Mouse (Mus musculus) forelimb bud, embryonic 11.5 days (tissue): ENCODE measurements at regions not wholly inside any gene's neighbourhood (a gene's known extent, or its start where the extent isn't known, plus 50 kb on each side); places are given as distances from the start of the nearest gene placed in this dataset.
"Not testable (repeated sequence)": the region's sequence is repeated elsewhere in the genome, so short reads cannot be mapped to it uniquely, and the experiment has no call there.

ENCODE experiments used
- DNase-seq: peaks from one replicate; pipeline ENCODE4 v3.0.0-alpha.2; 2012; ENCODE audit warnings: low read depth, low spot score

- DNase-seq: no peak
Measured at GRCm38 (mm10) chr2:107117564-107117963, 58.1 kb upstream of the Fshb start.

- no peak for DNase-seq
Measured at GRCm38 (mm10) chr2:107118711-107119474, 59.4 kb upstream of the Fshb start.

- DNase-seq: no peak
Measured at GRCm38 (mm10) chr2:107119697-107120096, 60.2 kb upstream of the Fshb start.

GRCm38 (mm10) chr2:107133186-107133585, 73.7 kb upstream of the Fshb start:
- DNase-seq: no peak

DNA sequence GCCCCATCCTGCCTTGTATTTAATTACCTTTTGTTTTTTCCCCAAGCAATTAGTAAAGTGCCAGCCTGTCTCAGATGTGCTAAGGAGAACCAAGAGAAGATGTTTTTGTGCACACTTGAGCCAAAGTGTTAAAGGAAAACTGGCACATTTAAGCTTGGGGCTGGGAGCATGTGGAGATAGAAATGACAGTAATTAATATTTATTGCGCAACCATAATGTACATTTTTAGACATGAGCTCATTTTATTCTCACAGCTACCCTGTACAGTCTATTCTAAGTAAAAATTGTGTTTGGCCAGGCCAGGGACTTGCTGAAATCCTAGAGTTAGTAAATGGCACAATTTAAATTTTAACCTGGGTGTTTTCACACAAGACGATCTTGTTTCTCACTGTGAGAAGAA, 89.9 kb upstream of the Fshb start:
- DNase-seq: no peak

DNA sequence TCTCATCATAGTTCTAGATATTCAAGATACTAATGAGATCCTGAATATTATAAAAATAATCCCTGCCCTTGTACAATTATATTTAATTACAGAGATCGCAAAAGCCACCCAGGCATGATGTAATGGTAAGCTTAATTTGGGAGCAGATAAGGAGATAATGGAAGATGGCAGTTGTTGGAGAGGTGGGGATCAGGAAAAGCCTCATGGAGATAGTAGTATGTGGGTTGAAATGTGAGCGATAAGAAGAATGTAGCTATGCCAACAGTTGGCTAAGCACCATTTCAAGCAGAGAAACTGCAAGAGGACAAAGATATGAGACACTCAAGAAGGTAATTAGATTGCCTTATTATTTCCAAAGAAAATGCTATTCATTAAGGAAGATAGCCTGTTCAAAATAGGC, 90.4 kb upstream of the Fshb start:
- no peak for DNase-seq

- DNase-seq: no peak
Measured at GRCm38 (mm10) chr2:107150373-107150772, 90.9 kb upstream of the Fshb start.

- DNase-seq: no peak
Measured at GRCm38 (mm10) chr2:107151878-107152277, 92.4 kb upstream of the Fshb start.

- not testable (repeated sequence) for DNase-seq
Measured at GRCm38 (mm10) chr2:107158836-107159402, 99.5 kb upstream of the Fshb start.

DNA sequence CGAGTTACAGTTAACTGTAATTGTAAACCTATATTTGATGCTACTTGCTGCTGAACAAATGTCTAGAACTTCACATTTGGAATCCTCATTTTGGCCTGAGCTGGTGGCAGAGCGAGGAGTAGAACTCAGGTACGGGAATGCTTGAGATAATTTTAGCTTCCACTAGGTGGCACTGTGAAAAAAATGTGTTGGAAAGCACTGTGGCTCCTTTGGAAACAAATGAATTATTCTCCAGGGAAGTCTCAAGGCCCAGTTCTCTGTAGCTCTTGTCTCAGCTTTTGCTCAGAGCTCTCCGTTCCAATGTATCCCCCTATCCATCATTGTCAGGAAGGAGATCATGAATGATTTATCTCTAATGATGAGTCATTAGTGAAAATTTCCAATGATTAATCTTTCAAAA, 114.7 kb upstream of the Kcna4 start:
- peak; percentile 21 for DNase-seq

DNA sequence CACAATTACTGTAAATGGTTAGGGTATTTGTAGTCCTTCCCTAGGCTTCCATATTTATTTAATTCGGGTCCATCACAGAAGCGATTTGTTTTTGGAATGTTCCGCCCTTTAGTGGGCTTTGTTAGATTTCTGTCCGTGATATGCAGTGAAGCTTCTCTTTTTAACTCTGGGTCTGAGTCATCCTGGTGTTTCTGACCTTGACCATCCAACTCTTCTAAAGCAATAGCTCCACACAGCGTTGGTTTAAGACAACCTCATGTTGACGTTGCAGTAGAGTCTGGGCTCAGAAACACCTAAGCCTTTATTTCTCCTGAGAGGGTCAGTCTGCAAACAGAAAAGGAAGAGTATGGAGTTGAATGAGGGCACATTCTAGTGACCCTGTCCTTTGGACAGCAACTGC, 107.4 kb upstream of the Kcna4 start:
- no peak for DNase-seq

- DNase-seq: no peak
Measured at GRCm38 (mm10) chr2:107184864-107185263, 105.6 kb upstream of the Kcna4 start.

- no peak for DNase-seq
Measured at GRCm38 (mm10) chr2:107201856-107202473, 88.5 kb upstream of the Kcna4 start.

DNA sequence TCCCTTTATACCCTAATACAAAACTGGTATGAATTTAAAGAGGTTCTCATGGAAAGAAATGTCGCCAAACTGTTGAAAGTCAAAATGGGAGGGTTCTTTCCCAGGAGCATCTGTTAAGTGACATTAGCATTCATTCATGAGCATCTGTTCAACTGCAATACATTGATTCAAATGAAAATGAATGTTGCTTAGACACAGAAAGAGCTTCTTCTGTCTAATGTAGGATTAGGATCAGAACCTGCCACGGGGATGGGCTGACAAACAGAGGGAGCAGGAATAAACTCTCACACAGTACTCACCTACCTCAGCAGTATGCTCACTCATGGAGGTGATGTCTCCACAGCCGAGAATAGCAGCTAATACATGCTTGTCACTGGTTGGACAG, 88.0 kb upstream of the Kcna4 start:
- DNase-seq: no peak

GRCm38 (mm10) chr2:107221544-107221943, 68.9 kb upstream of the Kcna4 start:
- DNase-seq: no peak

- DNase-seq: no peak
Measured at GRCm38 (mm10) chr2:107224679-107225078, 65.8 kb upstream of the Kcna4 start.

- DNase-seq: no peak
Measured at GRCm38 (mm10) chr2:107227486-107227885, 63.0 kb upstream of the Kcna4 start.

DNA sequence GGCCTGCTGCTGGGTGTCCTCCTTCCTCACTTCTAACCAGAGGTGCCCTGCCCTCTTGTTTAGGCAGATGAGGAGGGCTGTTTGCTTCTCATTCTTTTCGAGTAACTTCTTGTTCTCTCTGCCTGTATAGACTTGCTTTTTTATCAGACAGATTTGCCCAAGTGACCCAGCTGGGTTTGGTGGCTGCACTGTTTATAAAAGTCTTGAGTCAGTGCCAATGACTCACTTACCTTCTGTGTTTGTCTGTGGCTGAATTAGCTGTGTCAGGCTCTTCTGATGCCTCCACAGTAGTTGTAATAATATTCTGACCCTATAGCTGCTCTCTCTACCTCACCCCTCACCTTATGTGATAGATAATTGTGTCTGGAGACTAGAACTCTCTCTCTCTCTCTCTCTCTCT, 62.2 kb upstream of the Kcna4 start:
- no peak for DNase-seq

DNA sequence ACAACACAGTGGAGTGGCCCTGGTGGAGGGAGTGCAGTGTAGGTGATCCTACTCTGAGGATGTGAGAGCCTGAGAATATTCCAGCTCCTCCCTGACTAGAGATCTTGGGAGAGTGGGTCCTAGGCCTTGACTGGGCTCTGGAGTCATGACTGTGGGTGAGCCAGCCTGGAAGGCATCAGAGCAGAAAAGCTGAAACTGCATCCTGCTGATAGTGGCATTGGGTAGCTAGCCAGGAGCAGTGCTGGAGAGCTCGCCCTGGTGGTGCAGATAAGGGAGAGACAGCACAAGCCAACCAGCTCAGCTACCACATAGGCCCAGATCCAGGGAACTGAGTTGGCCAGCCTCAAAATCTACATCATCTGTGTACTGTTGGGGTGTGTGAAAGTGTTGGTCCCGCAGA, 58.8 kb upstream of the Kcna4 start:
- DNase-seq: no peak

DNA sequence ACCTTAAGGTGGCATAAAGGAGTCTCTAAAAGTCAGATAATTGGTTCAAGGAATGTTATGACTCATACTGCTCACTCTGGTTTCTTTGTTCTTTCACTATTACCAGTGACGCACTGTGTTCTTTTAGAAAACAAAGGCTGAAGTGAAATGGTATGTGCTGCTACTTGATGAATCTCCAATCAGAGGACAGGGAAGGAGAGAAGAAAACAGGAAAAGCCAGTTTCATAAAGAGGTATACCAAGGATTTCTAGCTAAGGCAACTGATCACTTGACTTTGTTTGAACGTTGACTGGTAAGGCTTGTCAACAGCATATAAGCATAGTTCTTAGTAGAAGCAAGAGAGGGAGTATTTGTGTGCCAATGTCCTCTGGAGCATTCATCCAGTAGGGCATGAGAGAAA, 57.6 kb upstream of the Kcna4 start:
- DNase-seq: no peak
